Mouse (Mus musculus): ENCODE results near the gene Sh3bgrl2.
A peak's percentile ranks its signal among the peaks of the same experiment; 100 is the strongest.

The Sh3bgrl2 gene

DNA sequence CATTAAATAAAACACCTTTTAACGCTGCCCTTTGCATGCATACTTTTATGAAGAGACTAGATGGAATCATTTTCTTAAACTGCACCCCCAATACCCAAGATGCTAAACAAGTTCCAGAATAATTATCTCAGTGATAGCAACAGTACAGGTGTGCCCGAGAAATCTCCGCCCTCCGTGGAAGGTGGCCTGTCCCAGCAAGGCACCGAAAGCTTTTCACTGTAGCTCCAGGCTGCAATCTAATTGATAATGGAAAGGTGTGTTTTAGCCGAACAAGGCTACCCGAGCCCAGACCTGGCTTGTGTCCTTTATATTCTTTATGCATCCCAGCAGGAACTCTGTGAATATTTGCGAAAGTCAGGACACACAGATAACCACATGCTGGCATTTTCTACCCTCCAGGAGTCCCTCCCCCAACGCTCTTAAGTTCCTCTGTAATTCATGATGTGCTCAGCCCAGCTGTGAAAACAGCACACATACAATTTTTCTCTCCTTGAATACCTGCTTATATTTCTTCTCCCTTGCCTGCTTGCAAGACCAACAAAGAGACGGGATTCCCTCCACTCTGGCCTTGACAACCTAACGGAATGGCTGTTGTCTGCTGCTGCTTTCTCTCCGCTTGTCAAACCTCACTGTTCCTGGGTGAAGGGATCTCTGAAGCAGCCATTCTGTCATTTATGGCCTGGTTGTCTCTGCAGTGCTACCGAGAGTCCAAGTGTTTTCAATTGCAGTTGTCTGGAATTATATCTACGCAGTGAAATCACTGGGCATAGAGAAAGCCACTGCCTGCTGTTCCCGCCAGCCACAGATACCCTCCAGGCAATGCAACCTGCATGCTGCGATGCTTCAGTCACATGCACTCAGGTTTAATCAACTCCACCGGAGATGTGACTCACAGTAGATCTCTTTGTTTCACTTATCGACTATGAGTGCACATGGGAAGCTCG is 80.8 kb downstream of the Sh3bgrl2 start:
- DNase-seq (ENCODE audit: low read depth, low spot score), result no peak

- DNase-seq (ENCODE audit: low read depth, low spot score), result no peak
These were observed 82.2 kb downstream of the Sh3bgrl2 start for GRCm38 (mm10) chr9:83630341-83630740.

GRCm38 (mm10) chr9:83631920-83632319 is 83.8 kb downstream of the Sh3bgrl2 start:
- DNase-seq (ENCODE audit: low read depth, low spot score), result no peak

DNA sequence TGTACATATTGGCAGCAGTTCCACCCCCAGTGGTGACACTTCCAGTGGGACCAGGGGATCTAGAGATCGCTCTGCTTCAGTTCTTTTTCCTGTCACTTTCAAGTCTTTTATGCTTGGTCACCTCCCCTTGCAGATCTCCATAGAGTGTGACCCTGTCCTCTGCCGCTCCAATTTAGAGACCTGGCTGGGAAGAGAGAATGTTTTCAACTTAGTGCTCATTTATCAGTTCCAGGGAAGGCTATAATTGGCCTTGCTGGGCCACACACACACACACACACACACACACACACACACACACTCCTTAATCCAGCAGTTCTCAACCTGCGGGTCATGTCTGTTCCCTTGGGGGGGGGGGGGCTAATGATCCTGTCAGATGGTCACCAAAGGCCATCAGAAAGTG is 86.6 kb downstream of the Sh3bgrl2 start:
- DNase-seq (ENCODE audit: low read depth, low spot score), result no peak

GRCm38 (mm10) chr9:83635997-83636396 is 87.9 kb downstream of the Sh3bgrl2 start:
- no peak for DNase-seq (ENCODE audit: low read depth, low spot score)

GRCm38 (mm10) chr9:83643139-83643538 is 95.0 kb downstream of the Sh3bgrl2 start:
- no peak for DNase-seq (ENCODE audit: low read depth, low spot score)

DNA sequence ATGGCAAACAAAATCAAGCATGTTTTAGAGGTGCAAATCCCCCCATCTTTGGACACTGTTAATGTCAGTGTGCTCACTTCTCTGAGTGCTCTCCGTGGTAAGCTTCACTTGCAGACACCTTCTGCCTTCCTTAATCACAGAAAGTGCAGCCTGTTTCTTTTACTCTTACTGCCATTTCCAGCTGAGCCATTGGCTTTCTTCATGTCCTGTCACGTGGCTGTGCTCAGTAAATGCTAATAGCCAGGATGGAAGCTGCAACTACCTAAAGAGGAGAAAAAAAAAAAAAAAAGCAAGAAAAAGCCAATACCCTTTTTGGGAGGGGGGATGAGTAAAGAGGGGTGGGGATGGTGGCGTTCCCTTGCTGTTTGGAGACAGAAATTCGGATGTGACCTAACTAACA is 95.7 kb downstream of the Sh3bgrl2 start:
- no peak for DNase-seq (ENCODE audit: low read depth, low spot score)

- DNase-seq (ENCODE audit: low read depth, low spot score), result no peak
These were observed 98.1 kb downstream of the Sh3bgrl2 start for GRCm38 (mm10) chr9:83646215-83646614.

DNA sequence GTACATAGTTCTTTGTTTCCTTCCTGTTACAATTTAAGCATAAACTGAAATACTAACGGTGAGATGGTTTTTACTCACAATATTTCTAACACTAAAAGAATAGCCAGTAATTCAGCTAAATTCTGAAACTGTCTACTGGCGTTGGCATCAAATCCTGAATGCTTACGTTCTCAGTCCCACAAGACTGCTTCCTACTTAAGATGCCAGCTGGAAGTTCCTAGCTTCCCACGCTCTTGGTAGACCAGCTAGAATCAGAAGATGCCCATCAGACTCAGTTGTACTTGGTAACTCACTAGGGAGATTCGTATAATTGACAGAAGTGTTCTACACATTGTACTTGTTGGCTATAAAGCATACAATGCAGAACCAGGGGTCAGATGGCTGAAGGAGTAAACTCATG is 98.6 kb downstream of the Sh3bgrl2 start:
- DNase-seq (ENCODE audit: low read depth, low spot score), result no peak

- no peak for DNase-seq (ENCODE audit: low read depth, low spot score)
These were observed 100.0 kb downstream of the Sh3bgrl2 start for GRCm38 (mm10) chr9:83647919-83648705.

- DNase-seq (ENCODE audit: low read depth, low spot score), result no peak
These were observed 100.6 kb downstream of the Sh3bgrl2 start for GRCm38 (mm10) chr9:83648733-83649132.

GRCm38 (mm10) chr9:83652015-83652414 is 103.9 kb downstream of the Sh3bgrl2 start:
- DNase-seq (ENCODE audit: low read depth, low spot score), result no peak

- peak; percentile 1 for DNase-seq (ENCODE audit: low read depth, low spot score)
These were observed 104.6 kb downstream of the Sh3bgrl2 start for GRCm38 (mm10) chr9:83652590-83653172.

GRCm38 (mm10) chr9:83654601-83655000 is 106.5 kb downstream of the Sh3bgrl2 start:
- no peak for DNase-seq (ENCODE audit: low read depth, low spot score)

DNA sequence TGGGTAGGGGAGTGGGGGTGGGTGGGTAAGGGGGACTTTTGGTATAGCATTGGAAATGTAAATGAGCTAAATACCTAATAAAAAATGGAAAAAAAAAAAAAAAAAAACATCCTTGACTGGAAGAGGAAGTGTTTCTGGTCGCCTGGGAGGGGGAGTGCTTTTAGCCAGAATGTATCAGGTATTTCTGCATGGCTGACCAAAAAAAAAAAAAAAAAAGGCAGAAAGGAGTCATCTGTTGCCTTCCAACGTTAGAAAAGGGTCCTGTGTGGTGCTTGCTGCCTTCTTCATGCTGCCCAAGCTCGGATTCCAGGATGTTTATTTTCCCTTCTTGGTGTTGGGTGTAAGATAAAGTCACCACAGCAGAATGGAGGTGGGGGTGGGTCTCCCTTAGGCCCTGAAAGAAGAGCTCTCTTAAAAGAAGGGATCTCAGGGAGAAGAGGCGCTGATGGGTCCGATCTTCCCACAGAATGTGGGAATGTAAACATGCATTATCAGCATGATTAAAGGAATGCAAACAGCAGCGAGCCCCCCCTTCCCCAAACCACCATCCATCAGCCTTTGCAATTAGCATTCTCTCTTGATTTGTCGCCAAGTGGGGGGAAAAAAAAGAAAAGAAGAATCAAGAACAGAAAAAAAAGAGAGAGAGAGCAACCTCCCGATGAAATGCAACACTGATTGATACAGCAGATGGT is 109.0 kb downstream of the Sh3bgrl2 start:
- no peak for DNase-seq (ENCODE audit: low read depth, low spot score)

DNA sequence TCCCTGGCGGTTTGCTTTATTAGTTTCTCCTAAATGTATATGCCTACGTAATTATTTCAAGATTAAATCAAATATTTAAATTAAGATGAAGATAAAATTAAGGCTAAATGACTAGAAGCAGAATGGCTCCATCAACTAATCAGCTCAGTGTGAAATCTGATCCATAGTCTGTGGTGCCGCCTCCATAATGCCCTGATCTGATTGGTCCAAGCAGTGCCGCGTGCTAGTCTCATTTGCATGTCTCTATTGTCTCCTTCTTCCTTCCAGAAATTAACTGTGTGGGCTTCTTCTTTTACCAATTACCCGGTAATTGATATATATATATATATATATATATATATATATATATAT is 109.5 kb downstream of the Sh3bgrl2 start:
- no peak for DNase-seq (ENCODE audit: low read depth, low spot score)

- DNase-seq (ENCODE audit: low read depth, low spot score), result no peak
These were observed 111.0 kb downstream of the Sh3bgrl2 start for GRCm38 (mm10) chr9:83659081-83659480.

- no peak for DNase-seq (ENCODE audit: low read depth, low spot score)
These were observed 113.7 kb downstream of the Sh3bgrl2 start for GRCm38 (mm10) chr9:83661811-83662210.

GRCm38 (mm10) chr9:83663981-83664897 is 116.1 kb downstream of the Sh3bgrl2 start:
- DNase-seq (ENCODE audit: low read depth, low spot score), result no peak

GRCm38 (mm10) chr9:83664951-83665350 is 116.8 kb downstream of the Sh3bgrl2 start:
- DNase-seq (ENCODE audit: low read depth, low spot score), result no peak

DNA sequence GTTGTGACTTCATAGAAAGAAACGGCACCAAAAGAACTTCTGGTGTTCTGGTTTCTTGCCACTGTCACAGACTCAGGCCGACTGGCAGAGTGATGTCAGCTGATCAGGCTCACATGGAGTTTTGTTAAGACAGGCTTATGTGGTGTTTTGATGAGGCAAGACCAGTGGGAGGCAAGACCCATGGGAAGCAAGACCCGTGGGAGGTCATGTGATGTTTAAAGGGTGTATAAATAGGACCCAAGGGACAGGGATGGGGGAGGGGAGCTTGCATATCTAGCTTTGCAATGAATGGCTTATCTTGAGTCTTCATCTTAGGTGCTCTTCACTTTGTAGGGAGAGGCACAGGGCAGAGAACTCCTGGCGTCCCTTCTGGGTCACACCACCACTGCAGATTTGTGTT is 118.9 kb downstream of the Sh3bgrl2 start:
- DNase-seq (ENCODE audit: low read depth, low spot score), result no peak

Data from c-Kit-negative CD71-positive TER-119-positive erythroid progenitor cells, embryonic 14.5 days (primary cell).